ENCODE assay signal across 8 mouse cellular contexts in the genomic region with DNA sequence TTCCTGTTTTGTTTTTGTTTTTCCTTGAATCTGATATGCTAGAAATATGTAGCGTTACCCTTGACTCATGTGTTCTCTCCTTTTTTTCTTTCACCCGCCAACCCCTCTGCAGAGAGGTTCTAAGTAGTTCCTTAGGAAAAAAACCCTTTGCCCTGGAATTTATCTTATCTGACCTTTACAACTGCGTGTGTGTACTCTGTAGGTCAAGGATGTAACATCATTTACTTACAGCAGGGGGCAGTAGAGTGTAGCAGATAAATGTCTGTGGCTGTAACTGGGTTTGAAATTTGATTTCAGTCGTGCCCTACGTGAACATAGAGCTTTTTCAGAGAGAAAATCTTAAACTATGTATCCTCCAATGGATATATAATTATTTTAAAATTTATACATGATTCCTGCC. TPM values are rescaled to one million over a fixed set of nuclear protein-coding genes. Genes with fewer than 3 reads are reported as not detected.
A peak's percentile ranks its signal among the peaks of the same experiment; 100 is the strongest.
DNase-seq lines count a peak whose midpoint lies in the region; ATAC-seq lines count a peak whose summit lies in the region.

No protein-coding gene starts in this region.

- H3K9ac ChIP-seq in liver, embryonic 11.5 days (ENCODE audit: low read depth, low read length): no peak overlapping the region
- no peak overlapping the region for H3K9ac ChIP-seq in forebrain, embryonic 13.5 days

- no peak overlapping the region for H3K4me2 ChIP-seq in liver, embryonic 11.5 days
- no peak overlapping the region for H3K4me2 ChIP-seq in forebrain, embryonic 13.5 days

- no peaks in the 10 kb centered on the region for H3K27me3 ChIP-seq in liver, embryonic 11.5 days (replicated peaks; ENCODE audit: control insufficient read depth, insufficient read depth, low read length)
- H3K27me3 ChIP-seq in forebrain, embryonic 13.5 days: no peaks in the 10 kb centered on the region

- H3K27ac ChIP-seq in liver, embryonic 11.5 days (ENCODE audit: low read depth, low read length): no peak overlapping the region
- H3K27ac ChIP-seq in forebrain, embryonic 13.5 days: no peak overlapping the region

- H3K36me3 ChIP-seq in liver, embryonic 11.5 days (ENCODE audit: control insufficient read depth, insufficient read depth, low read length): no peaks in the 10 kb centered on the region
- H3K36me3 ChIP-seq in forebrain, embryonic 13.5 days (ENCODE audit: poor library complexity, severe bottlenecking): no peaks in the 10 kb centered on the region

- H3K4me1 ChIP-seq in liver, embryonic 11.5 days (replicated peaks; ENCODE audit: control insufficient read depth, insufficient read depth, low read length): no peaks in the 10 kb centered on the region
- H3K4me1 ChIP-seq in forebrain, embryonic 13.5 days: no peaks in the 10 kb centered on the region

- WGBS in liver, embryonic 11.5 days: 27% methylated on average over 5 of the region's 5 CpGs
- 30% methylated on average over 5 of the region's 5 CpGs for WGBS in forebrain, embryonic 13.5 days

- 0 out of 2 replicates have a peak, but pooled peaks have one; percentile 38 for ATAC-seq in frontal cortex, adult (ENCODE audit: low TSS enrichment)
- peak; percentile 79 for ATAC-seq in common myeloid progenitor, adult 5-6 weeks (replicated peaks; ENCODE audit: low read depth, poor library complexity, severe bottlenecking)
- ATAC-seq in liver, embryonic 11.5 days (replicated peaks; ENCODE audit: low FRiP score): peak; percentile 53; the same call in 1 of the 2 replicates
- no peak; the same call in 1 of the 2 replicates for ATAC-seq in monocyte, adult 5-6 weeks (replicated peaks; ENCODE audit: insufficient number of reproducible peaks, low FRiP score, low TSS enrichment, poor library complexity, severe bottlenecking)
- no peak for ATAC-seq in forebrain, embryonic 13.5 days

- no peaks in the 10 kb centered on the region for H3K9me3 ChIP-seq in liver, embryonic 11.5 days (ENCODE audit: control insufficient read depth, low read length)
- peaks cover 4% of the 10 kb centered on the region; the same call in 1 of the 2 replicates for H3K9me3 ChIP-seq in forebrain, embryonic 13.5 days (replicated peaks)

- no peak for DNase-seq in frontal cortex, postnatal 14 days (ENCODE audit: low spot score in 2 of 2)
- peak; percentile 13 for DNase-seq in right cerebral cortex, adult 18-20 months
- no peak for DNase-seq in right cerebral cortex, postnatal 25 days
- DNase-seq in liver, embryonic 11.5 days (ENCODE audit: low spot score): no peak

- H3K4me3 ChIP-seq in liver, embryonic 11.5 days (ENCODE audit: low read depth, low read length): no peak overlapping the region
- H3K4me3 ChIP-seq in forebrain, embryonic 13.5 days: no peak overlapping the region

RNA-seq across cellular contexts. Expression of a gene that starts 13.3 kb away (rescaled TPM):
- not detected in 2 replicates for total RNA-seq in common myeloid progenitor, adult 5-6 weeks (2017)
- not detected in 2 replicates for polyA plus RNA-seq in liver, embryonic 11.5 days (2014; fragmentation: Nextera tagmentation; extraction: Ambion mirVana)
- not detected in 3 replicates for total RNA-seq in monocyte, adult 5-6 weeks (2017)
- 0.40 and 0.57 TPM in 2 replicates for polyA plus RNA-seq in forebrain, embryonic 13.5 days (2015; fragmentation: Nextera tagmentation; extraction: Ambion mirVana)

RNA-seq across cellular contexts. Expression of a gene that starts 20.0 kb away (rescaled TPM):
- total RNA-seq in common myeloid progenitor, adult 5-6 weeks (2017): 0.24 TPM in 1 of 2 replicates, not detected in the other
- 0.12 TPM in 1 of 2 replicates, not detected in the other for polyA plus RNA-seq in liver, embryonic 11.5 days (2014; fragmentation: Nextera tagmentation; extraction: Ambion mirVana)
- not detected in 3 replicates for total RNA-seq in monocyte, adult 5-6 weeks (2017)
- polyA plus RNA-seq in forebrain, embryonic 13.5 days (2015; fragmentation: Nextera tagmentation; extraction: Ambion mirVana): 0.22 and 0.67 TPM in 2 replicates

RNA-seq across cellular contexts. Expression of a gene that starts 40.1 kb away (rescaled TPM):
- 39.9 and 67.0 TPM in 2 replicates for total RNA-seq in common myeloid progenitor, adult 5-6 weeks (2017)
- polyA plus RNA-seq in liver, embryonic 11.5 days (2014; fragmentation: Nextera tagmentation; extraction: Ambion mirVana): 177 and 180 TPM in 2 replicates
- total RNA-seq in monocyte, adult 5-6 weeks (2017): 0.21 to 0.68 TPM in 2 of 3 replicates, not detected in the other
- 118 and 124 TPM in 2 replicates for polyA plus RNA-seq in forebrain, embryonic 13.5 days (2015; fragmentation: Nextera tagmentation; extraction: Ambion mirVana)

Comparison
In these comparisons a context has a peak if more than half of its experiments do, and no peak if none do; other contexts are left out.
1. ATAC-seq: peak in frontal cortex, adult (single experiment), common myeloid progenitor, adult 5-6 weeks (single experiment) and liver, embryonic 11.5 days (single experiment); none in monocyte, adult 5-6 weeks (single experiment) and forebrain, embryonic 13.5 days (single experiment).
2. RNA of a gene that starts 40.1 kb away (total RNA-seq): 39.9 to 67.0 TPM in common myeloid progenitor, adult 5-6 weeks; 0.21 to 0.68 TPM in monocyte, adult 5-6 weeks; every median in the first group is over 10 times any median in the second.